Mouse (Mus musculus): Measurements from ENCODE around the gene Usp34.
"Not testable (repeated sequence)": the region's sequence is repeated elsewhere in the genome, so short reads cannot be mapped to it uniquely, and the experiment has no call there.

The Usp34 gene

GRCm38 (mm10) chr11:23359687-23360235 is 53.1 kb downstream of the Usp34 start:
- DNase-seq = not testable (repeated sequence)

- no peak for DNase-seq
Observed at GRCm38 (mm10) chr11:23362305-23362704, 55.6 kb downstream of the Usp34 start.

- no peak for DNase-seq
Observed at GRCm38 (mm10) chr11:23364348-23364747, 57.7 kb downstream of the Usp34 start.

- no peak for DNase-seq
Observed at GRCm38 (mm10) chr11:23372032-23372431, 65.3 kb downstream of the Usp34 start.

- no peak for DNase-seq
Observed at GRCm38 (mm10) chr11:23372490-23372889, 65.8 kb downstream of the Usp34 start.

GRCm38 (mm10) chr11:23380055-23380454 is 73.4 kb downstream of the Usp34 start:
- no peak for DNase-seq

- DNase-seq = no peak
Observed at GRCm38 (mm10) chr11:23380595-23380994, 73.9 kb downstream of the Usp34 start.

GRCm38 (mm10) chr11:23382787-23383186 is 76.1 kb downstream of the Usp34 start:
- no peak for DNase-seq

GRCm38 (mm10) chr11:23389649-23390048 is 83.0 kb downstream of the Usp34 start:
- DNase-seq = no peak

GRCm38 (mm10) chr11:23392567-23392966 is 85.9 kb downstream of the Usp34 start:
- DNase-seq = no peak

GRCm38 (mm10) chr11:23396608-23397007 is 89.9 kb downstream of the Usp34 start:
- no peak for DNase-seq

- no peak for DNase-seq
Observed at GRCm38 (mm10) chr11:23400978-23401776, 94.5 kb downstream of the Usp34 start.

GRCm38 (mm10) chr11:23428301-23428700 is 121.6 kb downstream of the Usp34 start:
- no peak for DNase-seq

- DNase-seq = no peak
Observed at GRCm38 (mm10) chr11:23430013-23430412, 123.3 kb downstream of the Usp34 start.

GRCm38 (mm10) chr11:23436076-23436475 is 129.4 kb downstream of the Usp34 start:
- DNase-seq = no peak

GRCm38 (mm10) chr11:23465862-23466261 is 159.2 kb downstream of the Usp34 start:
- DNase-seq = not testable (repeated sequence)

GRCm38 (mm10) chr11:23489955-23490354 is 183.3 kb downstream of the Usp34 start:
- DNase-seq = no peak

- no peak for DNase-seq
Observed at GRCm38 (mm10) chr11:23492048-23492790, 185.5 kb downstream of the Usp34 start.

- DNase-seq = no peak
Observed at GRCm38 (mm10) chr11:23495231-23495630, 188.5 kb downstream of the Usp34 start.

GRCm38 (mm10) chr11:23496661-23497060 is 190.0 kb downstream of the Usp34 start:
- DNase-seq = peak; percentile 10

- no peak for DNase-seq
Observed at GRCm38 (mm10) chr11:23497335-23497717, 190.6 kb downstream of the Usp34 start.

GRCm38 (mm10) chr11:23497718-23498509 is 191.2 kb downstream of the Usp34 start, which contains the start of gene Ahsa2:
Gene Ahsa2, minus strand, starts transcription at chr11:23498030.
- peak; percentile 98 for DNase-seq

GRCm38 (mm10) chr11:23498609-23499008 is 191.9 kb downstream of the Usp34 start:
- no peak for DNase-seq

All from kidney, adult 18-20 months (tissue).